Mouse (Mus musculus) MEL (cell line): ENCODE results near the gene Prm3. TPM values are rescaled to one million over a fixed set of nuclear protein-coding genes. Genes with fewer than 3 reads are reported as not detected.

Experiments used
- DNase-seq: peaks from one replicate; pipeline ENCODE4 v3.0.0; 2011; ENCODE audit warnings: low read depth, low spot score
- H3K27ac ChIP-seq: 2 replicates; pipeline ENCODE4 v1.5.1; 2012; ENCODE audit warnings: low read depth, mild to moderate bottlenecking, control low read depth, low read length, moderate library complexity; ENCODE audit not compliant: control insufficient read depth
- H3K27me3 ChIP-seq, 2 experiments: fragments of 150-350 bp in 1 of 2; sonication (generic) in 1 of 2; 2 replicates each; pipeline ENCODE4 v1.6.1; 2012; ENCODE audit warnings: low read length in 2 of 2, mild to moderate bottlenecking in 2 of 2, improper control_type of control experiment in 1 of 2, moderate library complexity in 1 of 2; ENCODE audit not compliant: insufficient read depth in 2 of 2, control insufficient read depth in 1 of 2
- H3K36me3 ChIP-seq, 2 experiments: 2 replicates each; pipeline ENCODE4 v1.6.1; 2012 to 2014; ENCODE audit warnings: low read length in 2 of 2, improper control_type of control experiment in 1 of 2, inconsistent platforms in 1 of 2, mild to moderate bottlenecking in 1 of 2; ENCODE audit not compliant: insufficient read depth in 2 of 2, control insufficient read depth in 1 of 2
- H3K4me1 ChIP-seq, 2 experiments: fragments of 150-350 bp in 1 of 2; sonication (generic) in 1 of 2; 2 replicates each; pipeline ENCODE4 v1.6.1; 2012; ENCODE audit warnings: low read length in 2 of 2, improper control_type of control experiment in 1 of 2, mild to moderate bottlenecking in 1 of 2; ENCODE audit not compliant: insufficient read depth in 2 of 2, control insufficient read depth in 1 of 2
- H3K4me3 ChIP-seq, 2 experiments: fragments of 150-350 bp in 1 of 2; sonication (generic) in 1 of 2; 2 replicates each; pipeline ENCODE4 v1.5.1; 2012; ENCODE audit warnings: low read depth in 2 of 2, low read length in 2 of 2, mild to moderate bottlenecking in 2 of 2, moderate library complexity in 2 of 2, control low read depth in 1 of 2, improper control_type of control experiment in 1 of 2; ENCODE audit not compliant: control insufficient read depth in 1 of 2, insufficient read depth in 1 of 2
- H3K79me2 ChIP-seq: 2 replicates; pipeline ENCODE4 v1.6.1; 2012; ENCODE audit warnings: mild to moderate bottlenecking, low read length, moderate library complexity; ENCODE audit not compliant: control insufficient read depth, poor library complexity, insufficient read depth
- H3K9ac ChIP-seq: 2 replicates; pipeline ENCODE4 v1.6.1; 2012; ENCODE audit warnings: low read depth, mild to moderate bottlenecking, control low read depth, low read length, moderate library complexity; ENCODE audit not compliant: control insufficient read depth, poor library complexity, severe bottlenecking
- H3K9me3 ChIP-seq: fragments of 150-350 bp; sonication (generic); replicated peaks from 2 replicates; pipeline ENCODE4 v1.6.1; 2012; ENCODE audit warnings: mild to moderate bottlenecking, low read length, improper control_type of control experiment, moderate library complexity; ENCODE audit not compliant: insufficient read depth
- BHLHE40 ChIP-seq: IDR thresholded peaks from 2 replicates; pipeline ENCODE4 v1.6.1; 2012; ENCODE audit warnings: low read depth, mild to moderate bottlenecking, inconsistent platforms, low read length, improper control_type of control experiment, borderline replicate concordance
- E2F4 ChIP-seq: IDR thresholded peaks from 2 replicates; pipeline ENCODE4 v1.6.1; 2011; ENCODE audit warnings: low read depth, low read length, improper control_type of control experiment, borderline replicate concordance
- JUND ChIP-seq: IDR thresholded peaks from 2 replicates; pipeline ENCODE4 v1.6.1; 2011; ENCODE audit warnings: low read depth, mild to moderate bottlenecking, improper control_type of control experiment, low read length
- MAX ChIP-seq: IDR thresholded peaks from 2 replicates; pipeline ENCODE4 v1.6.1; 2011; ENCODE audit warnings: low read length, improper control_type of control experiment
- MEF2A ChIP-seq: IDR thresholded peaks from 2 replicates; pipeline ENCODE4 v1.6.1; 2014; ENCODE audit warnings: low read depth, mild to moderate bottlenecking, inconsistent platforms, low read length, improper control_type of control experiment; ENCODE audit not compliant: poor library complexity, insufficient replicate concordance, severe bottlenecking; ENCODE audit errors: extremely low read depth
- POLR2A ChIP-seq, 2 experiments: IDR thresholded peaks; 2 replicates each; pipeline ENCODE4 v1.6.1; 2011 to 2012; ENCODE audit warnings: low read length in 2 of 2, mild to moderate bottlenecking in 2 of 2, control low read depth in 1 of 2, improper control_type of control experiment in 1 of 2, low read depth in 1 of 2, moderate library complexity in 1 of 2; ENCODE audit not compliant: control insufficient read depth in 1 of 2, insufficient read depth in 1 of 2, poor library complexity in 1 of 2
- USF2 ChIP-seq, 2 experiments: IDR thresholded peaks; 2 replicates each; pipeline ENCODE4 v1.6.1; 2011 to 2012; ENCODE audit warnings: improper control_type of control experiment in 2 of 2, low read length in 2 of 2, borderline replicate concordance in 1 of 2, inconsistent platforms in 1 of 2, low read depth in 1 of 2, mild to moderate bottlenecking in 1 of 2; ENCODE audit not compliant: insufficient read depth in 1 of 2
- ZC3H11A ChIP-seq: IDR thresholded peaks from 2 replicates; pipeline ENCODE4 v1.6.1; 2012; ENCODE audit warnings: low read depth, mild to moderate bottlenecking, inconsistent platforms, low read length, improper control_type of control experiment
- ZNF384 ChIP-seq: IDR thresholded peaks from 2 replicates; pipeline ENCODE4 v1.6.1; 2012; ENCODE audit warnings: low read depth, mild to moderate bottlenecking, inconsistent platforms, low read length, improper control_type of control experiment
- polyA plus RNA-seq, 2 experiments: library from polyadenylated mRNA; stranded (reverse) in 1 of 2; unstranded in 1 of 2; fragments of >175 nt in 1 of 2; fragments of >200 nt in 1 of 2; gene quantifications; 2 replicates each; pipeline versions ENCODE4 v1.2.1 to v1.2.4; 2012; ENCODE audit warnings: low replicate concordance in 2 of 2, low read depth in 1 of 2; ENCODE audit not compliant: insufficient read length in 2 of 2, insufficient read depth in 1 of 2, missing spikeins in 1 of 2
- total RNA-seq: library from RNA; depleted of rRNA; stranded (reverse); fragments of 300-350 nt; gene quantifications from 2 replicates; pipeline ENCODE4 v1.2.3, GENCODE M21; 2012; rRNA removed

The Prm3 gene
- total and polyA plus RNA-seq, 3 experiments: not detected

GRCm38 (mm10) chr16:10741082-10741481 is 49.6 kb downstream of the Prm3 start:
- Histone ChIP-seq H3K4me3 (no peak overlapping the region), H3K27me3 (no peaks in the 10 kb centered on the region), H3K9ac (no peak overlapping the region), H3K27ac (no peak overlapping the region), H3K79me2 (no peaks in the 10 kb centered on the region), H3K4me1 (peaks cover 0 to 4% of the 10 kb centered on the region in 2 experiments; a peak in 1 of 4 replicates), H3K36me3 (no peaks in the 10 kb centered on the region), H3K9me3 (no peaks in the 10 kb centered on the region)
- no peak for DNase-seq
- TF ChIP-seq MAX (no peak), E2F4 (no peak), ZNF384 (no peak), ZC3H11A (no peak), MEF2A (no peak), USF2 (IDR thresholded peaks at IDR 0.05; ENCODE audit: borderline replicate concordance in 1 of 2, insufficient read depth in 1 of 2, low read depth in 1 of 2, low read length in 2 of 2) (no peak), BHLHE40 (no peak), JUND (no peak), POLR2A (IDR thresholded peaks at IDR 0.05; ENCODE audit: control insufficient read depth in 1 of 2, insufficient read depth in 1 of 2, low read depth in 1 of 2, low read length in 2 of 2, poor library complexity in 1 of 2) (no peak)
- TF ChIP-seq, all 39 proteins: peak for 0

Other genes starting within 250 kb of the Prm3 start
- gene Dexi, start 247.9 kb downstream of the Prm3 start, total RNA-seq: 8.1 and 9.3 TPM in 2 replicates
- gene Dexi, start 247.9 kb downstream of the Prm3 start, polyA plus RNA-seq: 10 to 100 TPM in 1 of 2 experiments, not detected in 1; 17.8 TPM
- gene Clec16a, start 245.6 kb downstream of the Prm3 start, total RNA-seq: 10.4 TPM in 2 replicates
- 10 to 100 TPM; 22.1 to 49.3 TPM for gene Clec16a, start 245.6 kb downstream of the Prm3 start, polyA plus RNA-seq
- gene Socs1, start 5.4 kb downstream of the Prm3 start, total RNA-seq: 0.07 and 0.12 TPM in 2 replicates
- gene Socs1, start 5.4 kb downstream of the Prm3 start, polyA plus RNA-seq: under 1 TPM in 1 of 2 experiments, not detected in 1; 0.36 TPM
- gene Tnp2, start 2.3 kb downstream of the Prm3 start, total RNA-seq: not detected in 2 replicates
- not detected for gene Tnp2, start 2.3 kb downstream of the Prm3 start, polyA plus RNA-seq
- not detected in 2 replicates for gene Prm2, start 5.2 kb upstream of the Prm3 start, total RNA-seq
- not detected for gene Prm2, start 5.2 kb upstream of the Prm3 start, polyA plus RNA-seq
- gene Prm1, start 14.9 kb upstream of the Prm3 start, total RNA-seq: not detected in 2 replicates
- not detected for gene Prm1, start 14.9 kb upstream of the Prm3 start, polyA plus RNA-seq
- not detected in 2 replicates for gene Gm11172, start 22.0 kb upstream of the Prm3 start, total RNA-seq
- not detected for gene Gm11172, start 22.0 kb upstream of the Prm3 start, polyA plus RNA-seq
- 2.6 and 2.8 TPM in 2 replicates for gene Rmi2, start 44.1 kb upstream of the Prm3 start, total RNA-seq
- gene Rmi2, start 44.1 kb upstream of the Prm3 start, polyA plus RNA-seq: 1 to 10 TPM in 1 of 2 experiments, not detected in 1; 8.0 TPM